Mouse (Mus musculus): ENCODE results near the gene Gm7073. TPM values are rescaled to one million over a fixed set of nuclear protein-coding genes. Genes with fewer than 3 reads are reported as not detected.

The Gm7073 gene
- not detected for polyA plus RNA-seq (2014; fragmentation: Illumina TruSeq; extraction: RNeasy Lipid Tissue Mini Kit (QIAGEN cat#74804); ENCODE audit: low read depth, low replicate concordance)

DNA sequence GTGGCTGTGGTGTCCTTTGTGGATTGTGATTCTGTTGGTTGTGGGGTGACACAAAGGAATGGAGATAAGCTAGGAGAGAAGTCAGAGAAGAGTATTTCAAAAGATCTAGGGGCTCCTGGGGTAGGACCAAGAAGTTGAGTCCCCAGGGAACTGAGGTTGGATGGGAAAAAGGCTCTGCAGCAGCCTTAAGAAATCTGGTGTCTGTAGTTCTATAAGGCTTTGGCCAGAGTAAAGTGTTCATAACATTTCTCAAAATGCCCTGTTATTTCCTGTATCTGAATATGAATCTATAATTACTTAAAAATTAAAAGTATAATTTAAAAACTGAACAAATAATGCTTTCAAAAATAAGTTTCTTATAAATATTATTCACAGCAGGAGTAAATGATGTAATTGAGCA is at the start of gene Gm7073:
Gm7073 (minus strand) TSS at position 101 of the 400 bp plus-strand sequence.

Other genes with a start within 250 kb of the Gm7073 start
- gene Atp11c, start 53.4 kb upstream of the Gm7073 start, polyA plus RNA-seq (2014; fragmentation: Illumina TruSeq; extraction: RNeasy Lipid Tissue Mini Kit (QIAGEN cat#74804); ENCODE audit: low read depth, low replicate concordance) = 70.7 TPM

All from sigmoid colon, adult 10 weeks (tissue).